Mouse (Mus musculus): ENCODE measurements around the gene Cdkl5. TPM values are rescaled to one million over a fixed set of nuclear protein-coding genes. Genes with fewer than 3 reads are reported as not detected.

Cdkl5 gene
- polyA plus RNA-seq (2015; fragmentation: Nextera tagmentation; extraction: Ambion mirVana): 5.7 and 6.3 TPM in 2 replicates

DNA sequence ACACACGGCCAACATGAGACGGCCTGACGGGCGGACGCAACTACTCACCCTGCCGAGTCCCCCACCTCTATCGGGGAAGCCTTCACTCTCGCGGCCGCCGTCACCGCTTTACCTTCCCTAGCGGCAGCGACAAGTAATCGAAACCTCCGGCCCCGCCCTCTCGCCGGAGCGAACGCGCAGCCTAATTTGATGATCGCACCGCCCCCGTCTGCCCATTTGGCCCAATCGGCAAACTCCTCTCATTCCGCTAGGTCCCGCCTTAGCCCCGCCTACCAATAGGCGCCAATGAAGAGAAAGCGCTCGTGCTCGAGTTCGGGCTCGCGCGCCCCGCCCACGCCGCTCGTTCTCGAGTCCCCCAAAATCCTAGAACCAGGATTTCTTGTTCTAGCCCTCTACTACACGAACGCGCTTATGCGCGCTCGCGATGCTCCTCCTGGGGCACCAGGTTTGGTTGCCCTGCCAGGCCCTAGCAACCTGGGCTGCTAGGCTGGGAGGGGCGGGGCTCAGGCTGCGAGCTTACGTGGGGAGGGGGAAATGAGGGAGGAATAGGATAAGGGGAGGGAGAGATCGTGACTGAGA, at the start of gene Cdkl5:
TSS of gene Cdkl5 (minus strand) at position 162 of the 579 bp plus-strand sequence.

GRCm38 (mm10) chrX:160906952-160907351, 87.6 kb downstream of the Cdkl5 start, which contains the start of gene Gja6:
Gene Gja6 (minus strand): TSS chrX:160907052.

GRCm38 (mm10) chrX:160767713-160768112, 226.8 kb downstream of the Cdkl5 start, which contains the start of gene Rs1:
Gene Rs1 (plus strand): TSS chrX:160768013.

GRCm38 (mm10) chrX:160735650-160736049, 258.9 kb downstream of the Cdkl5 start, which contains the start of gene Ppef1:
Gene Ppef1 (minus strand): TSS chrX:160735765.

Other genes with a start within 250 kb of the Cdkl5 start
- 0.10 TPM in 2 replicates for gene Rs1, start 226.7 kb downstream of the Cdkl5 start, polyA plus RNA-seq (2015; fragmentation: Nextera tagmentation; extraction: Ambion mirVana)
- gene Gja6, start 87.7 kb downstream of the Cdkl5 start, polyA plus RNA-seq (2015; fragmentation: Nextera tagmentation; extraction: Ambion mirVana): 0.25 TPM in 1 of 2 replicates, not detected in the other
- gene Scml2, start 122.5 kb upstream of the Cdkl5 start, polyA plus RNA-seq (2015; fragmentation: Nextera tagmentation; extraction: Ambion mirVana): 1.5 and 1.6 TPM in 2 replicates